Mouse (Mus musculus): ENCODE results near the gene Mpdz.

DNA sequence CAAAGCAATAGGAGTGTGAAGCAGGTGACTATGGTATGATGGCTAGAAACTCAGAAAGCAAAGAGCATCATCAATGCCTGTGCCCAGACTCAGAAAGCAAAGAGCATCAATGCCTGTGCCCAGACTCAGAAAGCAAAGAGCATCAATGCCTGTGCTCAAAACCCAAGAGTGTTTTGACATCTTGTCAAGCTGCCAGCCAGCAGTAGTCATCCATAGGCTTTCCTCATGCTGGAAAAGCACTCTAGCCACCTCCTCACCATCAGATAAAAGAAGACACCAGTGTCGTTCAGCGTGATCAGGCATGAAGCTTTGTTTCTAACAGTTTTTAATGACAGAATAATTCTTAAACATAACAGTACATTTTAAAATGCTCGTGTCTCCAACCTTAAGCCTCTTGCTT is 8.7 kb downstream of the Mpdz start:
- TF ChIP-seq POLR2A (IDR thresholded peaks at IDR 0.05; ENCODE audit: low read depth, low read length) (no peak), CTCF (IDR thresholded peaks at IDR 0.05; ENCODE audit: extremely low read depth, insufficient read depth, insufficient read length, insufficient replicate concordance) (no peak)

Measured in spleen, adult 2 months (tissue).